Mouse (Mus musculus) lung, adult 2 months (tissue): ENCODE data around the gene Rps6kb1.

Experiments
- CTCF ChIP-seq: fragments of 200-500 bp; IDR thresholded peaks from 2 replicates; pipeline ENCODE4 v1.5.1; 2011; ENCODE audit warnings: mild to moderate bottlenecking, low read length, control low read depth; ENCODE audit not compliant: insufficient read depth
- POLR2A ChIP-seq: fragments of 200-500 bp; IDR thresholded peaks from 2 replicates; pipeline ENCODE4 v1.6.1; 2011; ENCODE audit warnings: low read depth, mild to moderate bottlenecking, control low read depth, low read length, borderline replicate concordance; ENCODE audit errors: extremely low read depth

DNA sequence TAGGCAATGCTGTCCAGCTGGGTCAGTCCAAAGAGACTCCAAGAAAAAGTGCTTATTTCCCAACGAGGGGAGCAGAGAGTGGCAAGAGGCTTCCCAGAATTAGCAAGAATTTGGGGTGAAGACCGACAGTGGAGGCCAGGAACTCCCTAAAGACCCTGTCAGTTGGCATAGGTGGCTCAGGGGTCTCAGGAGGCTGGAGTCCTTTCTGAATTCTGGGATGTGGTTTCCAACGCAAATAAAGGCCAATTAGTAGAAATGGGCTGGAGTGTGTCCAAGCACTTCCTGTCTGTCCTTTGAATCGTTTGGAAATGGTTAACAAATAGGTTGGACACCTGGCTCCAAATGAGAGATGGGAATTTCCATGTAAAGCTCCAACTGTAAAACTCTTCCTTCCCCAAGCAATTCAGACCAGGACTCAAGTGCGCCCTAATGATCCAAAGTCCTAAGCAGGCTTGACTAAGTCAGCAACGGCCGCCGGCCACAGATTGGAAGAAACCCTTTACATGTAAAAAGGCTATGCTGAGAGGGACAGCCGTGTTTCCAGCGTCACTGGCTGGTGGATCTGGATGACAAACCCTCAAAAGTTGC is 35.2 kb upstream of the Rps6kb1 start:
- no peak for TF ChIP-seq POLR2A
- no peak for TF ChIP-seq CTCF
